Mouse (Mus musculus) lung, embryonic 14.5 days (tissue): ENCODE measurements at regions not wholly inside any gene's neighbourhood (a gene's known extent, or its start where the extent isn't known, plus 50 kb on each side); places are given as distances from the start of the nearest gene placed in this dataset.
A peak's percentile ranks its signal among the peaks of the same experiment; 100 is the strongest.

Experiments used
- ATAC-seq: fragments of 200-750 bp; cut with Nextera tagmentation; 2 replicates; pipeline ENCODE4 v1.8.0; 2017; ENCODE audit warnings: mild to moderate bottlenecking, moderate TSS enrichment, moderate library complexity; ENCODE audit not compliant: insufficient read depth
- DNase-seq: peaks from one replicate; pipeline ENCODE4 v3.0.0-alpha.2; 2015
- H3K27ac ChIP-seq: fragments of 300-500 bp; sonication (generic); 2 replicates; pipeline ENCODE4 v1.5.1; 2014; ENCODE audit warnings: low read depth, mild to moderate bottlenecking, moderate library complexity
- H3K27me3 ChIP-seq: fragments of 300-500 bp; sonication (generic); 2 replicates; pipeline ENCODE4 v1.6.1; 2014; ENCODE audit warnings: low read length, control low read depth; ENCODE audit not compliant: insufficient read depth
- H3K36me3 ChIP-seq: fragments of 300-500 bp; sonication (generic); 2 replicates; pipeline ENCODE4 v1.6.1; 2014; ENCODE audit warnings: control low read depth; ENCODE audit not compliant: insufficient read depth
- H3K4me1 ChIP-seq: fragments of 300-500 bp; sonication (generic); 2 replicates; pipeline ENCODE4 v1.6.1; 2014; ENCODE audit warnings: antibody characterized with exemption, control low read depth; ENCODE audit not compliant: insufficient read depth
- H3K4me2 ChIP-seq: fragments of 300-500 bp; sonication (generic); 2 replicates; pipeline ENCODE4 v1.6.1; 2014; ENCODE audit warnings: mild to moderate bottlenecking
- H3K4me3 ChIP-seq: fragments of 300-500 bp; sonication (generic); 2 replicates; pipeline ENCODE4 v1.5.1; 2014; ENCODE audit warnings: low read depth, low read length
- H3K9ac ChIP-seq: fragments of 300-500 bp; sonication (generic); 2 replicates; pipeline ENCODE4 v1.6.1; 2014
- H3K9me3 ChIP-seq: fragments of 300-500 bp; sonication (generic); 2 replicates; pipeline ENCODE4 v1.6.1; 2016; ENCODE audit warnings: low read depth, low read length, control low read depth
- CTCF ChIP-seq: IDR thresholded peaks from 2 replicates; pipeline ENCODE4 v1.5.1; 2016; ENCODE audit warnings: antibody characterized with exemption, low read depth
- WGBS: fragments of 180-500 bp; shearing (Covaris S2); extraction: QIAGEN DNeasy Blood & Tissue Kit; methylation state at CpG from one replicate; pipeline ENCODE4 v1.1.7; 2014; 5-methylcytosine and 5-hydroxymethylcytosine counted together

DNA sequence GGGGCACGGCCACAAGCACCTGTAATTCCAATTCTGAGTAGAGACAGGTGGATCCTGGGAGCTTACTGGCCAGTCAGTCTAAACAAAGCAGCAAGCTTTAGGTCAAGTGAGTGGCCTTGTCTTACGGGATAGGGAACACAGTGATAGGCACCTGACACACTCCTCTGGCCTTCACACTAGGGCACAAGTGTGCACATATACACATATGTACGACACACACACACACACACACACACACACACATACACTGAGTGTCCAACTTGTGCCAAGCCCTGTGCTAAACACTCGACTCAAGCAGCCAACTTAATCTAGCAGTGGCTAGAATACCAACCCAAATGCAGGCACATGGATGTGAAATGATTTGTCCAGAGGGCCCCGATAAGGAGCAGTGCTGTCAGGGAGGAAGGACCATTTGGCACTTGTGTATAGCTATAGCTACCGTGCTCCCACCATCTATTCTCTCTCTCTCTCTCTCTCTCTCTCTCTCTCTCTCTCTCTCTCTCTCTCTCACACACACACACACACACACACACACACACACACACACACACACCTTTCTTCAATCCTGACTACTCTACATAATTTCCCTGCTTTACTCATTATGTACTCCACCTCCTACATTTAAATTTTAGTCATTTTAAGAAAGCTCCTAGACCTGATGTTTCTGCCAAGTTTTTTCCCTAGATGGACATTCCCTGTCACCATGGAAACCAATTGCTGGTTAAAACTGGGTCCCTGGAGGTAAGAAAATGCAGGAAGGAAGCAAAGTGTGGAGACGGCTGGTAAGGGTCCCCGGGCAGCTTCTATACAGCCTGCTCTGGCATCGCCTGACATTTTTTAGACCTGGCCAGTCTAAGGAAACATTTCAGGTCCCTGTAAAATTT, 609.2 kb downstream of the Zfp706 start:
- ATAC-seq (no peak), DNase-seq (peak; percentile 75)
- Histone ChIP-seq H3K4me3 (no peak overlapping the region), H3K27me3 (no peaks in the 10 kb centered on the region), H3K27ac (no peak overlapping the region), H3K4me1 (peaks cover 16% of the 10 kb centered on the region), H3K9ac (no peak overlapping the region), H3K9me3 (no peaks in the 10 kb centered on the region), H3K4me2 (no peak overlapping the region), H3K36me3 (no peaks in the 10 kb centered on the region)
- WGBS = 53% methylated on average over 9 of the region's 9 CpGs
- no peak for TF ChIP-seq CTCF

- ATAC-seq (no peak), DNase-seq (no peak)
- H3K27me3 ChIP-seq = no peaks in the 10 kb centered on the region
- no peak for TF ChIP-seq CTCF
- no peaks in the 10 kb centered on the region for H3K36me3 ChIP-seq
- no peak overlapping the region for H3K9ac ChIP-seq
- H3K4me2 ChIP-seq = no peak overlapping the region
- H3K27ac ChIP-seq = no peak overlapping the region
- no peak overlapping the region for H3K4me3 ChIP-seq
- H3K4me1 ChIP-seq = peaks cover 16% of the 10 kb centered on the region
- H3K9me3 ChIP-seq = no peaks in the 10 kb centered on the region
- 77% methylated on average over 6 of the region's 6 CpGs for WGBS
These were observed 610.8 kb downstream of the Zfp706 start for GRCm38 (mm10) chr15:36396791-36397190.

GRCm38 (mm10) chr15:36396245-36396644, 611.3 kb downstream of the Zfp706 start:
- TF ChIP-seq CTCF = no peak
- no peak overlapping the region for H3K27ac ChIP-seq
- WGBS = 37% methylated on average over 2 of the region's 2 CpGs

GRCm38 (mm10) chr15:36395672-36396050, 611.9 kb downstream of the Zfp706 start:
- 67% methylated on average over 4 of the region's 4 CpGs for WGBS
- no peaks in the 10 kb centered on the region for H3K9me3 ChIP-seq
- ATAC-seq = no peak
- no peak overlapping the region for H3K9ac ChIP-seq
- DNase-seq = no peak
- no peaks in the 10 kb centered on the region for H3K36me3 ChIP-seq
- peaks cover 16% of the 10 kb centered on the region for H3K4me1 ChIP-seq
- H3K27ac ChIP-seq = no peak overlapping the region
- no peak overlapping the region for H3K4me3 ChIP-seq
- no peak overlapping the region for H3K4me2 ChIP-seq
- no peak for TF ChIP-seq CTCF
- no peaks in the 10 kb centered on the region for H3K27me3 ChIP-seq

More at GRCm38 (mm10) chr15:36396245-36396644, 611.3 kb downstream of the Zfp706 start:
- Histone ChIP-seq H3K4me2 (no peak overlapping the region), H3K4me3 (no peak overlapping the region), H3K27me3 (no peaks in the 10 kb centered on the region), H3K9me3 (no peaks in the 10 kb centered on the region), H3K4me1 (peaks cover 16% of the 10 kb centered on the region), H3K36me3 (no peaks in the 10 kb centered on the region), H3K9ac (no peak overlapping the region)
- no peak for DNase-seq
- no peak for ATAC-seq

- no peak for TF ChIP-seq CTCF
- DNase-seq (no peak), ATAC-seq (no peak)
- Histone ChIP-seq H3K4me2 (no peak overlapping the region), H3K9ac (no peak overlapping the region), H3K4me3 (no peak overlapping the region), H3K36me3 (no peaks in the 10 kb centered on the region), H3K9me3 (no peaks in the 10 kb centered on the region), H3K27me3 (no peaks in the 10 kb centered on the region), H3K4me1 (peaks cover 13% of the 10 kb centered on the region), H3K27ac (no peak overlapping the region)
- WGBS = 77% methylated on average over 8 of the region's 8 CpGs
These were observed 612.5 kb downstream of the Zfp706 start for GRCm38 (mm10) chr15:36394914-36395671.

DNA sequence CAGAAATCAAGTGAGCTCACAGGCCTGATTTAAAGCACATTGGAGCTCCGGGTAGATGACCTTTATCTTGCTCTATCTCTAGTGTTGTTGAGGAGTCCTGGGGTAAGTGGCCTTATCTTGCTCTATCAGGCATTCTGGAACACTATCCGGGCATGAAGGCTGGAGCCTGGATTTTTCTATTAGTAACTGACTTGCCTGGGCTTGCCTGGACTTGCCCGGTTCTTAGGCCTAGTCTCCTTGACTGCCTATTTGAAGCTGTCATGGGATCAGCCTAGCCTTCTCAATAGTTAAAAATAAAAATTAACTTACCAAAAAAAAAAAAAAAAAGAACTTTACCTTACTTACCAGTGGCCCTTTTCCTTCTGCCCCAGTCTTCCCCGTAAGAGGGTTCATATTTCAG, 617.8 kb downstream of the Zfp706 start:
- no peak for DNase-seq

DNA sequence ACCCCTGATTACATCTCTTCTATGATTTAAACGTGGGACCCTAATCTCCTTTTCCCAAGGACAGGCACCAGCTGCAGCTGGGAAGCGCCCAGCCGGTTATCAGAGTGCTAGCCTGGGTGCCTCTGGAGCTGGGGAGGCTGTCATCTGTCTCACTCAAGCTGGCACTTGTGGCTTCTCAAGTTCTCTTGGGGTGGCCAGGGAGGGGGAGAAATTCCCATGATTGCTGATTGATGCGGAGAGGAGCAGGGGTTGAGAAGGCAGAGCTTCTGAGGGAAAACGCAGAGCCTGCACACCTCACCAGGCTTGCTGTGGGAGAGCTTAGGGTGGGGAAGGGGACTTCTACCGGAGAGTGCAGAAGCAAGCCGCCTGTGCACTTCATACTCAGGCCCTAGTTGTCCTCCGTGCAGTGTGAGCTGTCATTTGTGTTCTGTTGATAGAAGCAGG, 626.3 kb downstream of the Zfp706 start:
- 4% methylated on average over 8 of the region's 8 CpGs for WGBS
- no peak overlapping the region for H3K9ac ChIP-seq
- ATAC-seq = no peak
- H3K27me3 ChIP-seq = no peaks in the 10 kb centered on the region
- no peak for TF ChIP-seq CTCF
- H3K4me1 ChIP-seq = no peaks in the 10 kb centered on the region
- H3K4me2 ChIP-seq = peak overlapping the region; percentile 48
- H3K27ac ChIP-seq = no peak overlapping the region
- no peak for DNase-seq
- no peaks in the 10 kb centered on the region for H3K9me3 ChIP-seq
- H3K36me3 ChIP-seq = no peaks in the 10 kb centered on the region
- peak overlapping the region; percentile 14; the same call in 1 of the 2 replicates for H3K4me3 ChIP-seq

More for the DNA sequence above, 617.8 kb downstream of the Zfp706 start:
- Histone ChIP-seq H3K9me3 (no peaks in the 10 kb centered on the region), H3K4me3 (no peak overlapping the region), H3K27ac (no peak overlapping the region), H3K27me3 (no peaks in the 10 kb centered on the region), H3K4me1 (no peaks in the 10 kb centered on the region), H3K9ac (no peak overlapping the region), H3K4me2 (no peak overlapping the region), H3K36me3 (no peaks in the 10 kb centered on the region)
- TF ChIP-seq CTCF = no peak
- WGBS = 27% methylated on average over 4 of the region's 4 CpGs
- no peak for ATAC-seq
